9 mouse cellular contexts compared by ENCODE assay signal in the genomic region with DNA sequence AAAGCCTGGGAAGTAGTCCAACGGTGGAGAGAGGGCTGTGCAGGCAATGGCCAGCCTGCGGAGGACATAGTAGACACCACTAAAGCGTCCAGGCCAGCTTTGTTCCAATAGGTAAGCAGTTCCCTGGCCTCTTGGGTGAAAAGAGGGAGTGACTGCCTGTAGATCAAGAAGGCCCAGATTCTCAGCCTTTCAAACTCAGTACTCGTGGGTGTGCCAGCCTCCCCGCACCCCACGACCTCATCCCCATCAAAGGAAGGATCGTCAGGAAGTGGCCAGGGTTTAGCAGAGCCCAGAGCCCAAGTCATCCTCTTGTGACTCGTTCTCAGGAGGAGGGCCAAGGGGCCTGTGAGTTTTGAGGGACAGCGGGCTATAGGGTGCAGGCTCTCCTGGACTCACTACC. TPM values are rescaled to one million over a fixed set of nuclear protein-coding genes. Genes with fewer than 3 reads are reported as not detected.
DNase-seq lines count a peak whose midpoint lies in the region; ATAC-seq and TF ChIP-seq lines count a peak whose summit lies in the region.
"Had no signal": no experiment of that assay in that cellular context is flagged by ENCODE, and none has a peak within 500 bp of the region (broad histone marks: within the 10 kb centered on the region; RNA-seq: fewer than 3 reads in every experiment).

No protein-coding gene starts in this region.

- DNase-seq in heart, postnatal 25 days (ENCODE audit: low spot score) = no peak
- no peak for DNase-seq in ES-E14 (ENCODE audit: low read depth, low spot score)
- DNase-seq in forebrain, postnatal 0 days = no peak
- no peak for DNase-seq in spleen, postnatal 36 days (ENCODE audit: low spot score in 2 of 2)
- DNase-seq in layer of hippocampus, postnatal 10 days (ENCODE audit: low spot score in 2 of 2) = no peak
- DNase-seq in yolk sac, embryonic 10.5 days (ENCODE audit: low spot score) = no peak

- in situ Hi-C loops in ES-E14 (cut with MboI; ENCODE audit: low sequenced_read_pairs in 2 of 2, unreplicated experiment in 2 of 2) = no loop called here

- 68% methylated on average over 9 of the region's 9 CpGs for WGBS in heart, embryonic 16.5 days
- 61% methylated on average over 9 of the region's 9 CpGs for WGBS in forebrain, postnatal 0 days
- WGBS in midbrain, embryonic 12.5 days = 71% methylated on average over 9 of the region's 9 CpGs

- intact Hi-C loops in heart, postnatal 25 days (cut with DNase I) = loop anchor here (5.0 kb wide), 1 partner anchor 70 kb away; a partner anchor contains a TSS

- H3K4me1 ChIP-seq in heart, embryonic 16.5 days (ENCODE audit: control insufficient read depth, insufficient read depth, low read length) = peaks cover 12% of the 10 kb centered on the region
- H3K4me1 ChIP-seq in ES-E14 (ENCODE audit: control insufficient read depth in 2 of 2, insufficient read depth in 2 of 2, low read length in 2 of 2, poor library complexity in 1 of 2) = peaks cover 0 to 7% of the 10 kb centered on the region in 2 experiments; a peak in 1 of 4 replicates
- peaks cover 20% of the 10 kb centered on the region for H3K4me1 ChIP-seq in forebrain, postnatal 0 days (ENCODE audit: insufficient read depth)
- H3K4me1 ChIP-seq in midbrain, embryonic 12.5 days = peaks cover 20% of the 10 kb centered on the region

- peak overlapping the region; percentile 93 for H3K4me2 ChIP-seq in heart, embryonic 16.5 days (ENCODE audit: low read depth, low read length)
- peak overlapping the region; percentile 66 for H3K4me2 ChIP-seq in forebrain, postnatal 0 days (ENCODE audit: low read depth)
- peak overlapping the region; percentile 79 for H3K4me2 ChIP-seq in midbrain, embryonic 12.5 days (replicated peaks)

- H3K36me3 ChIP-seq in heart, embryonic 16.5 days (ENCODE audit: control insufficient read depth, insufficient read depth) = peaks cover 4% of the 10 kb centered on the region; the same call in 1 of the 2 replicates
- peaks cover 5% of the 10 kb centered on the region; the same call in 1 of the 2 replicates for H3K36me3 ChIP-seq in ES-E14 (ENCODE audit: control insufficient read depth, insufficient read depth, low read length, poor library complexity, severe bottlenecking)
- H3K36me3 ChIP-seq in forebrain, postnatal 0 days (ENCODE audit: insufficient read depth) = peaks cover 12% of the 10 kb centered on the region; the same call in 1 of the 2 replicates
- peaks cover 37% of the 10 kb centered on the region for H3K36me3 ChIP-seq in midbrain, embryonic 12.5 days

- ATAC-seq in heart, embryonic 16.5 days (replicated peaks; ENCODE audit: extremely low read depth, insufficient read depth, low FRiP score) = no peak
- no peak for ATAC-seq in forebrain, postnatal 0 days
- no peak for ATAC-seq in midbrain, embryonic 12.5 days (ENCODE audit: low FRiP score, low read depth)

- no peaks in the 10 kb centered on the region for H3K9me3 ChIP-seq in heart, embryonic 16.5 days (replicated peaks; ENCODE audit: control insufficient read depth, low read length)
- no peaks in the 10 kb centered on the region for H3K9me3 ChIP-seq in ES-E14 (ENCODE audit: control insufficient read depth, insufficient read depth, low read depth, low read length)
- H3K9me3 ChIP-seq in forebrain, postnatal 0 days (ENCODE audit: low read length) = no peaks in the 10 kb centered on the region
- no peaks in the 10 kb centered on the region for H3K9me3 ChIP-seq in midbrain, embryonic 12.5 days

- no peak overlapping the region; the same call in 1 of the 2 replicates for H3K4me3 ChIP-seq in heart, embryonic 16.5 days (ENCODE audit: low read length)
- H3K4me3 ChIP-seq in ES-E14 (ENCODE audit: insufficient read depth in 1 of 2, low read depth in 1 of 2, low read length in 2 of 2, poor library complexity in 1 of 2, severe bottlenecking in 1 of 2) = peak overlapping the region; percentile 74 to 91; a peak in 3 of 4 replicates
- peak overlapping the region; percentile 98 for H3K4me3 ChIP-seq in forebrain, postnatal 0 days (ENCODE audit: low read depth, low read length)
- peak overlapping the region; percentile 99 for H3K4me3 ChIP-seq in midbrain, embryonic 12.5 days

- no peak overlapping the region for H3K9ac ChIP-seq in heart, embryonic 16.5 days (ENCODE audit: low read length)
- H3K9ac ChIP-seq in ES-E14 (ENCODE audit: insufficient read depth, low read depth, low read length, poor library complexity, severe bottlenecking) = peak overlapping the region; percentile 9; the same call in 1 of the 2 replicates
- H3K9ac ChIP-seq in forebrain, postnatal 0 days = peak overlapping the region; percentile 90; the same call in 1 of the 2 replicates
- H3K9ac ChIP-seq in midbrain, embryonic 12.5 days (replicated peaks) = peak overlapping the region; percentile 97; the same call in 1 of the 2 replicates

- TF ChIP-seq CTCF in forebrain, postnatal 0 days (IDR thresholded peaks at IDR 0.05; ENCODE audit: low read depth) = no peak

- 0 out of 2 replicates have a peak, but pooled peaks cover 2% of the 10 kb centered on the region for H3K27me3 ChIP-seq in heart, embryonic 16.5 days (ENCODE audit: control insufficient read depth, insufficient read depth, low read length)
- H3K27me3 ChIP-seq in forebrain, postnatal 0 days (ENCODE audit: insufficient read depth, low read length) = no peaks in the 10 kb centered on the region
- H3K27me3 ChIP-seq in midbrain, embryonic 12.5 days = no peaks in the 10 kb centered on the region

- H3K27ac ChIP-seq in heart, embryonic 16.5 days (ENCODE audit: low read length) = no peak overlapping the region
- H3K27ac ChIP-seq in ES-E14 (ENCODE audit: insufficient read depth, low read depth, low read length, poor library complexity, severe bottlenecking) = no peak overlapping the region
- peak overlapping the region; percentile 92 for H3K27ac ChIP-seq in forebrain, postnatal 0 days (ENCODE audit: low read depth, low read length)
- H3K27ac ChIP-seq in midbrain, embryonic 12.5 days (replicated peaks) = no peak overlapping the region; the same call in 1 of the 2 replicates

TF ChIP-seq in ES-E14, 5 proteins besides CTCF, POLR2A, EP300 and RAD21:
- TF ChIP-seq ZC3H11A (IDR thresholded peaks at IDR 0.05; ENCODE audit: borderline replicate concordance, low read depth, low read length) = no peak
- TF ChIP-seq CHD2 (IDR thresholded peaks at IDR 0.05; ENCODE audit: low read depth, low read length) = no peak
- TF ChIP-seq HCFC1 (IDR thresholded peaks at IDR 0.05; ENCODE audit: borderline replicate concordance, insufficient read depth, low read length) = no peak
- TF ChIP-seq MAFK (IDR thresholded peaks at IDR 0.05; ENCODE audit: insufficient read depth, low read depth, low read length) = no peak
- TF ChIP-seq ZNF384 (IDR thresholded peaks at IDR 0.05; ENCODE audit: low read depth, low read length) = no peak

RNA-seq across cellular contexts. Expression of a gene that starts 1.1 kb away (rescaled TPM):
- polyA plus RNA-seq in heart, embryonic 16.5 days (2015; fragmentation: Nextera tagmentation; extraction: Ambion mirVana) = 4.2 and 5.2 TPM in 2 replicates
- total RNA-seq in heart, postnatal 25 days (2021) = 1 to 10 TPM; 1.7 to 2.7 TPM
- 13.6 and 14.0 TPM in 2 replicates for total RNA-seq in ES-E14 (2012; rRNA removed)
- total RNA-seq in forebrain, postnatal 0 days (2014; rRNA removed) = 16.7 and 26.7 TPM in 2 replicates
- polyA plus RNA-seq in forebrain, postnatal 0 days (2015; fragmentation: Nextera tagmentation; extraction: Ambion mirVana) = 66.3 and 68.6 TPM in 2 replicates
- polyA plus RNA-seq in midbrain, embryonic 12.5 days (2016; fragmentation: Nextera tagmentation; extraction: Ambion mirVana) = 81.7 and 87.7 TPM in 2 replicates
- 10 to 100 TPM; 89.7 to 93.5 TPM for total RNA-seq in layer of hippocampus, postnatal 10 days (2021)
- total RNA-seq: neutrophil, adult 5-6 weeks had no signal
